Mouse (Mus musculus): ENCODE measurements around the gene Rasal2. TPM values are rescaled to one million over a fixed set of nuclear protein-coding genes. Genes with fewer than 3 reads are reported as not detected.

The Rasal2 gene
- polyA plus RNA-seq, 1 experiment from 2014 or later: 37.1 TPM

- Histone ChIP-seq H3K9ac (ENCODE audit: low read depth, low read length) (0 out of 2 replicates have a peak overlapping the region, but pooled peaks have one; percentile 31), H3K9me3 (ENCODE audit: control insufficient read depth, low read length) (no peaks in the 10 kb centered on the region), H3K27me3 (replicated peaks; ENCODE audit: control insufficient read depth, insufficient read depth, low read length) (no peaks in the 10 kb centered on the region), H3K4me1 (ENCODE audit: control insufficient read depth, insufficient read depth, low read depth, low read length) (peaks cover 16% of the 10 kb centered on the region), H3K27ac (ENCODE audit: low read depth, low read length) (no peak overlapping the region), H3K36me3 (ENCODE audit: control insufficient read depth, insufficient read depth, low read length) (no peaks in the 10 kb centered on the region), H3K4me2 (ENCODE audit: low read length) (peak overlapping the region; percentile 47), H3K4me3 (ENCODE audit: low read length) (peak overlapping the region; percentile 9)
- 13% methylated on average over 21 of the region's 21 CpGs for WGBS
- 0 out of 2 replicates have a peak, but pooled peaks have one; percentile 10 for ATAC-seq
Observed at GRCm38 (mm10) chr1:157449981-157450636, 37.7 kb upstream of the Rasal2 start.

DNA sequence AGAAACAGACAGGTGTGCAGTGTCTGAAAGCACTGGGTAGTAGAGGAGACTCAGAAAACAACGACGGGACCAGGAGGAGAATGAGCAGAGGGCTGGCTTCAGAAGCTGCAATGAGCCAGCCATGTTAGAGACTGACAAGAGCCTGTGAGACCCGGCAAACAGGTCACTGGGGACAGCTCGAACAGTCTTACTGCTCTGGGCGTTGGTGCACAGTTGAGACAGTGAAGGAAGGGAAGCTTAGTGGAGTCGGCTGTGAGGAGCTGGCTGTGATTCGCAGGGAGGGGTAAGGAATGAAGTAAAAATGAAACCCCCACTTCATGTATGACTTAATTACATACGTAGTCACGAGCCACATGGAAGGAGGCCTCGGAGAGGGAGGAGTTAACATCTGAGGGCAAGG is 37.1 kb upstream of the Rasal2 start:
- WGBS: 20% methylated on average over 10 of the region's 10 CpGs
- no peak for ATAC-seq
- Histone ChIP-seq H3K27me3 (replicated peaks; ENCODE audit: control insufficient read depth, insufficient read depth, low read length) (no peaks in the 10 kb centered on the region), H3K4me1 (ENCODE audit: control insufficient read depth, insufficient read depth, low read depth, low read length) (peaks cover 16% of the 10 kb centered on the region), H3K4me2 (ENCODE audit: low read length) (peak overlapping the region; percentile 47), H3K9me3 (ENCODE audit: control insufficient read depth, low read length) (no peaks in the 10 kb centered on the region), H3K27ac (ENCODE audit: low read depth, low read length) (0 out of 2 replicates have a peak overlapping the region, but pooled peaks have one; percentile 17), H3K36me3 (ENCODE audit: control insufficient read depth, insufficient read depth, low read length) (no peaks in the 10 kb centered on the region), H3K4me3 (ENCODE audit: low read length) (peak overlapping the region; percentile 9), H3K9ac (ENCODE audit: low read depth, low read length) (no peak overlapping the region)

DNA sequence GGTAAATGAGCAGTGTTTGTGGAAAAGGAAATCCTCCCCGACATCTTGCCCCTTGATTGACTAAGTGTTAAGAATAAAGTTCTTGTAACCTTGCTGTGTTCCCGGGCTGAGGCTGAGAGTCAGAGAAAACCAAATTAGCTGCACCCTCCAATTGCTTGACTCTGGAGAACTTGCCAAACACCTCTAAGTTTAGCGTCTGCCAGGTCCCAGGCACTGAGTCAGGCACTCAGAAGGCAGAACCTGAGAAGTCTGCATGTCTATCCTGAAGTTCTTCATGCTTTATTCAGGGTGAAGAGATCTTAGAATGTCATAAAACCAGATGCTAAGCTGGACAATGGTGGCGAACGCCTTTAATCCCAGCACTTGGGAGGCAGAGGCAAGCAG is 36.4 kb upstream of the Rasal2 start:
- Histone ChIP-seq H3K9me3 (ENCODE audit: control insufficient read depth, low read length) (no peaks in the 10 kb centered on the region), H3K27ac (ENCODE audit: low read depth, low read length) (no peak overlapping the region), H3K9ac (ENCODE audit: low read depth, low read length) (no peak overlapping the region), H3K36me3 (ENCODE audit: control insufficient read depth, insufficient read depth, low read length) (no peaks in the 10 kb centered on the region), H3K4me3 (ENCODE audit: low read length) (no peak overlapping the region), H3K4me2 (ENCODE audit: low read length) (no peak overlapping the region), H3K27me3 (replicated peaks; ENCODE audit: control insufficient read depth, insufficient read depth, low read length) (no peaks in the 10 kb centered on the region), H3K4me1 (ENCODE audit: control insufficient read depth, insufficient read depth, low read depth, low read length) (peaks cover 16% of the 10 kb centered on the region)
- WGBS: 79% methylated on average over 5 of the region's 5 CpGs
- no peak for ATAC-seq

- Histone ChIP-seq H3K4me1 (ENCODE audit: control insufficient read depth, insufficient read depth, low read depth, low read length) (peaks cover 20% of the 10 kb centered on the region), H3K9me3 (ENCODE audit: control insufficient read depth, low read length) (no peaks in the 10 kb centered on the region), H3K4me3 (ENCODE audit: low read length) (no peak overlapping the region), H3K27ac (ENCODE audit: low read depth, low read length) (no peak overlapping the region), H3K27me3 (replicated peaks; ENCODE audit: control insufficient read depth, insufficient read depth, low read length) (no peaks in the 10 kb centered on the region), H3K4me2 (ENCODE audit: low read length) (no peak overlapping the region), H3K36me3 (ENCODE audit: control insufficient read depth, insufficient read depth, low read length) (no peaks in the 10 kb centered on the region), H3K9ac (ENCODE audit: low read depth, low read length) (no peak overlapping the region)
- no peak for ATAC-seq
- WGBS: 24% methylated on average over 7 of the region's 7 CpGs
Observed at GRCm38 (mm10) chr1:157448164-157448804, 35.9 kb upstream of the Rasal2 start.

GRCm38 (mm10) chr1:157447142-157447541 is 34.7 kb upstream of the Rasal2 start:
- ATAC-seq: 0 out of 2 replicates have a peak, but pooled peaks have one; percentile 10
- Histone ChIP-seq H3K9ac (ENCODE audit: low read depth, low read length) (no peak overlapping the region), H3K27ac (ENCODE audit: low read depth, low read length) (no peak overlapping the region), H3K4me2 (ENCODE audit: low read length) (no peak overlapping the region), H3K4me1 (ENCODE audit: control insufficient read depth, insufficient read depth, low read depth, low read length) (peaks cover 20% of the 10 kb centered on the region), H3K4me3 (ENCODE audit: low read length) (no peak overlapping the region), H3K27me3 (replicated peaks; ENCODE audit: control insufficient read depth, insufficient read depth, low read length) (no peaks in the 10 kb centered on the region), H3K36me3 (ENCODE audit: control insufficient read depth, insufficient read depth, low read length) (no peaks in the 10 kb centered on the region), H3K9me3 (ENCODE audit: control insufficient read depth, low read length) (no peaks in the 10 kb centered on the region)
- 42% methylated on average over 4 of the region's 4 CpGs for WGBS

- Histone ChIP-seq H3K4me3 (ENCODE audit: low read length) (no peak overlapping the region), H3K9ac (ENCODE audit: low read depth, low read length) (no peak overlapping the region), H3K4me1 (ENCODE audit: control insufficient read depth, insufficient read depth, low read depth, low read length) (peaks cover 20% of the 10 kb centered on the region), H3K4me2 (ENCODE audit: low read length) (no peak overlapping the region), H3K9me3 (ENCODE audit: control insufficient read depth, low read length) (no peaks in the 10 kb centered on the region), H3K27me3 (replicated peaks; ENCODE audit: control insufficient read depth, insufficient read depth, low read length) (no peaks in the 10 kb centered on the region), H3K27ac (ENCODE audit: low read depth, low read length) (no peak overlapping the region), H3K36me3 (ENCODE audit: control insufficient read depth, insufficient read depth, low read length) (no peaks in the 10 kb centered on the region)
- ATAC-seq: peak; percentile 60; the same call in 1 of the 2 replicates
- WGBS: 51% methylated on average over 7 of the region's 7 CpGs
Observed at GRCm38 (mm10) chr1:157446325-157446724, 33.9 kb upstream of the Rasal2 start.

DNA sequence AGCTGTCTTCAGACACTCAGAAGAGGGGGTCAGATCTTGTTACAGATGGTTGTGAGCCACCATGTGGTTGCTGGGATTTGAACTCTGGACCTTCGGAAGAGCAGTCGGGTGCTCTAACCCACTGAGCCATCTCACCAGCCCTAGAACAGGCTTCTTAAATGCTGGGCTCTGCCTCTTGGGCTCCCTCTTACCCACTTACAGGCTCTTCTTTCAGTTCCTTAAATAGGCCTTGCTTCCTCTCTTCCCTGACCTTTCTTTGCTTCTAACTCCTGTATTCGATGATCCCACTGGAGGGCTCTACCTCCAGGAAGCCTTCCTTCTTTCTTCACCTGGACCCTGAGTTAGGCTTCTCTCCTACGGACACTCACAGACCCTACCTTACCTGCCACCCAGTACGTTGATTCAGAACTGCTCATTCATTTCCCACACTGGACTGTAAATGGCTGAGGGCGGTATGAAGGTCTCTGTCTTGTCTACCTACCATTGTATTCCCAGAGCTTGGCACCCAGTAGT is 33.1 kb upstream of the Rasal2 start:
- H3K36me3 ChIP-seq (ENCODE audit: control insufficient read depth, insufficient read depth, low read length): no peaks in the 10 kb centered on the region
- 95% methylated on average over 6 of the region's 6 CpGs for WGBS
- H3K4me1 ChIP-seq (ENCODE audit: control insufficient read depth, insufficient read depth, low read depth, low read length): peaks cover 19% of the 10 kb centered on the region
- no peaks in the 10 kb centered on the region for H3K9me3 ChIP-seq (ENCODE audit: control insufficient read depth, low read length)
- H3K4me2 ChIP-seq (ENCODE audit: low read length): no peak overlapping the region
- H3K9ac ChIP-seq (ENCODE audit: low read depth, low read length): no peak overlapping the region
- ATAC-seq: no peak
- H3K27ac ChIP-seq (ENCODE audit: low read depth, low read length): no peak overlapping the region
- H3K27me3 ChIP-seq (replicated peaks; ENCODE audit: control insufficient read depth, insufficient read depth, low read length): no peaks in the 10 kb centered on the region
- no peak overlapping the region for H3K4me3 ChIP-seq (ENCODE audit: low read length)

GRCm38 (mm10) chr1:157444632-157445300 is 32.4 kb upstream of the Rasal2 start:
- Histone ChIP-seq H3K4me1 (ENCODE audit: control insufficient read depth, insufficient read depth, low read depth, low read length) (peaks cover 20% of the 10 kb centered on the region), H3K4me2 (ENCODE audit: low read length) (no peak overlapping the region), H3K36me3 (ENCODE audit: control insufficient read depth, insufficient read depth, low read length) (no peaks in the 10 kb centered on the region), H3K4me3 (ENCODE audit: low read length) (no peak overlapping the region), H3K27ac (ENCODE audit: low read depth, low read length) (no peak overlapping the region), H3K9me3 (ENCODE audit: control insufficient read depth, low read length) (no peaks in the 10 kb centered on the region), H3K27me3 (replicated peaks; ENCODE audit: control insufficient read depth, insufficient read depth, low read length) (no peaks in the 10 kb centered on the region), H3K9ac (ENCODE audit: low read depth, low read length) (no peak overlapping the region)
- 75% methylated on average over 13 of the region's 13 CpGs for WGBS
- ATAC-seq: no peak
